Mouse (Mus musculus) right cerebral cortex, postnatal 25 days (tissue): ENCODE measurements around the gene Tshz2.

Source experiments
- DNase-seq: peaks from one replicate; pipeline ENCODE4 v3.0.0; 2022

The Tshz2 gene

DNA sequence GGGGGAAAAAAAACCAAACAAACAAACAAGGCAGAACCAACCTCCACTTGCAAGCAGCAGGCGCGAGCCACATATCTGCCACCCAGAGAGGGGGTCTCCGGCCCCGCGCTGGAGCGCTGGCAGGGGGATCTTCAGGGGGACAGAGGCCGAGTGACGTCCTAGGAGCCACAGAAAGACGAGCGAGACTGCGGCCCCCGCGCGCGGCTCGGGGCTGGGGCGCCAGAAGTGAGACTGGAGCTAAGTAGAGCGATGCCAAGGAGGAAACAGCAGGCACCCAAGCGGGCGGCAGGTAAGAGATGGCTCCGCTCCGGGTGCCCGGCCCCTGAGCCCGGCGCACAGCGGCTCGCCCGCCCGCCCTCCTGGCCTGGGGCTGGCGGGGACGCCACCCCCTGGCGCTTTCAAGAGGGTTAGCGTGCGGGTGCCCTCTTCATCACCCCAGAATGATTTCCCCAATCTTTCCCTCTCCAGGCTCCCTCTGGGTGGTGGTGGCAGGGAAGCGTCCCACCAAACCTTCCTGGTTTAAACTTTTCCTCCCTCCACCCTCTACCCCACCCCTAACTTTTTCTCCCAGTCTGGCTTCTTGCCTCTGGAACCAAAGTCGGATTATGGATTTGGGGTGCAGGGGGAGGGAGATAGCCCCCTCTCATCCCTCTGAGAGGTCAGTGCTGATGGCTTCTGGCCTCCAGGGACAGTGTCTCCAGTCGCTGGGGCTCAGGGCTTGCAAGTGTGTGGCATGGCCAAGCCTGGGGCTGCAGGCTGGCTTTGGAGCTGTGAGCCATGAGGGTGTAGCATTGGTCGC is 877 bp downstream of the Tshz2 start:
- peak; percentile 42 for DNase-seq

DNA sequence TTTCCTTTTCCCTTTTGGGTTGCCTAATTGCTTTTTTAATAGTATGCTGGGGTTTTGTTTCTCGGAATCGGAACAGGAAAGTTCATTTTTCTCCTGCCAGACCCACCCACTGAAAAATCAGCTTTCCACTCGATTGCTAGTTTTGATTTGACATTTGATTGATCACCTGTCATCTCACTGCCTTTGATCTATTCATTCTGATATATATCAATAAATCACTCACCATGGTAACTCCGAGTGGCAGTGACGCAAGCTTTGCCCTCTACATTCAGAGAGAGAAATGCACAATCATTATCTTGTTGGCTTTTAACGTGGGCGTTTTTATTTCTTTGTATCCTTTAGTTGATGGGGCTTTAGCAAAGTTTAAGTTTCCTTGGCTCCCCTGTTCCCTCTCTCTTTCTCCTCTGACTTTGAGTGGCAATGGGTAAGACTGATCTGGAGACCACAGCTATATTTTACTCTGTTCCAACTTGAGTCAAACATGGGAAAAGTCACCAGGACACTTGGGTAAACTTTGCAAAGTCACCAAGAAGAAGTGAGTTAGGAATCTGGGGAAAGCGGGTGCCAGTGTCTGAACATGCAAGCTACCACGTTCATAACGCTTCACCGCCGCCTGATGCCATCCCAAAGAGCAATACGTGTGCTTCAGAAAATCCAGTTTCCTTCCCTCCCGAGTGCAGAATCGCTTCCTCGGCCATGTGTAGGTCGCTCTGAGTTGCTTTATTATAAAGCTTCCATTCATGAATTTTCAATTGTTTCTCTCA is 2.0 kb downstream of the Tshz2 start:
- no peak for DNase-seq

DNA sequence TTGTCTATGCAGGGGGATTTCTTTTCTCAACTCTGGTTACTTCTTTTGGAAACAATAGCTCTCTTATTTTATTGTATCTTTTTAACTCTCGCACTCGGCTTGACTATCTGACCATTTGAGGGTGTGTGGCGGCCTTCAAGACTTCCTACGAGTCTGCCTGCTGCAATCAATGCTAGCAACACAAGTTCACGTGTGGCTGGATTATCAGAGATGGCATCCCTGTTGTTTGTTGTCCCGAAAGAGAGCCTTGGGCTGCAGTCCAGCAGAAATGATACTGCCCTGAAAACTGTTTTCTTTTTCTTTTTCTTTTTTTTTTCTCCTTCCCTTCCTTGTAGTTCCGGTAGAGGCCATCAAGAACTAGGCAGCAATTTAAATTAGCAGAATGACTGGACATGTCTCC is 2.6 kb downstream of the Tshz2 start:
- DNase-seq = no peak

DNA sequence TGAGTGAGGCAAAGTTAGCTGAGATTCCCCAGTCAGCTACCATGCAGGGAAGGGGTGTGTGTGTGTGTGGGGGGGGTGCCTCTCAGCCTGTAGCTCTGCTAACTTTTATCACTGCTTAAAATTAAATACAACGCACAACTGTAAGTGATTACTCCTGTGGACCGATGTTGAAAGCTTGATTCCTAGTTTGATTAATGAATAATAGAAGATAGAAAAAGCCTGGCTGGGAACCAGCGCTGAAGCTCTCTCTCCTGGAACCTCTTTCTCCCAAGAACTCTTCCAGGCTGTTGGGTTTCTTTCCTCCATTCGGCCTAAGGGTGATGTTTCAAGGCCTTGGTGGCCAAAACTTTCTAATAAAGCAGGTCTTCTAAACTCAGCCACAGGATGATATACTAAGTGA is 3.6 kb downstream of the Tshz2 start:
- no peak for DNase-seq

DNA sequence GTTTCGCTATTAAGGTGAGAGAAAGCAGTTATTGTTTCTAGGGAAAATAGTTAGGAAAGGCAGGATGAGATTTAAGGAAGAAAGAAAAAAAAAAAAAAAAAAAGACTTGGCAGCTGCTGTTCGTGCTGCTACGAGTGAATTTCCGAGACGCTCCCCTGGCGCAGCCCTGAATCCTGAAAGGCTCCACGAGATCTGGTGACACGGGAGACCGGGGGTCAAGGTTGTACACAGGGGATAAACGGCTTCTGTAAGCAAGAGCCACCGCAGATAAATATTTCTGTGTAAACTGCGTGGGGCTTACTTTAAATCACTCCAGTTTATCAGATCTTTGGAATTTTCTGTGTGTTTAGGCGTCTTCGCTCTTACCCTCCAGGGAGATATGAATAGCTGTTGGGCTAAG is 8.7 kb downstream of the Tshz2 start:
- no peak for DNase-seq

DNA sequence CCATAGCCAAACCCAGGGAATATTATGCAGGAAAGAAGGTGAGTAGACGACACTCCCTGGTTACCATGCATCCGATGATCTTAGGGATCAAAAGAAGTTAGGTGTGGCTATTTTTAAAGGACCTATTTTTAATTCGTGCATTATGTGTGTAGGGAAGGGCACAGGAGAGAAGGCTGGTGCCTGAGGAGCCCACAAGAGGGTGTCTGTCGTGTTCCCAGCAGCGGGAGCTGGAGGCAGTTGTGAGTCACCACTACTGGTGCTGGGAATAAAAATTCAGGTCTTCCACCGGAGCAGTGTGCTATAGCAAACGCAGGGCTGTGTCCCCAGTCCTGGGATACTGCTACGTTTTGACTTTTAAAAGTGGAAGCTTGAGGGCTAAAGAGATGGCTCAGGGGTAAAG is 9.6 kb downstream of the Tshz2 start:
- no peak for DNase-seq

DNA sequence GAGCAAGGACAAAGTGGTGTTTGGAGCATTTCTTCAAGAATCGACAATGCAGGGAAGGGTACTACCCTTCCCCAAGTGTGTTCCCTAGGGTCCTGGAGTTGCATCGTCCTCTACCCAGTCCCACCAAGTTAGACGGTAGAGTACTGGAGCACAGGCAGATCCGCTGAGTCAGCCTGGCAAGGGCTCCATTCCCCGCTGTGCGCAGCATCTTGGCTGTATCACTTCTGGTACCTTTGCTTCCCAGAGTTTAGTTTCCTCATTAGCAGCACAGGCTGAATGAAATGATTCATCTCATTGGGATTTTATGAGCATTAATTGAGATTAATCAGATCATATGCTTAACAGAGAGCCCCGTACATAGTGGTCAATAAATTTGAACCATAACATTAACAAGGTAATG is 14.3 kb downstream of the Tshz2 start:
- no peak for DNase-seq

DNA sequence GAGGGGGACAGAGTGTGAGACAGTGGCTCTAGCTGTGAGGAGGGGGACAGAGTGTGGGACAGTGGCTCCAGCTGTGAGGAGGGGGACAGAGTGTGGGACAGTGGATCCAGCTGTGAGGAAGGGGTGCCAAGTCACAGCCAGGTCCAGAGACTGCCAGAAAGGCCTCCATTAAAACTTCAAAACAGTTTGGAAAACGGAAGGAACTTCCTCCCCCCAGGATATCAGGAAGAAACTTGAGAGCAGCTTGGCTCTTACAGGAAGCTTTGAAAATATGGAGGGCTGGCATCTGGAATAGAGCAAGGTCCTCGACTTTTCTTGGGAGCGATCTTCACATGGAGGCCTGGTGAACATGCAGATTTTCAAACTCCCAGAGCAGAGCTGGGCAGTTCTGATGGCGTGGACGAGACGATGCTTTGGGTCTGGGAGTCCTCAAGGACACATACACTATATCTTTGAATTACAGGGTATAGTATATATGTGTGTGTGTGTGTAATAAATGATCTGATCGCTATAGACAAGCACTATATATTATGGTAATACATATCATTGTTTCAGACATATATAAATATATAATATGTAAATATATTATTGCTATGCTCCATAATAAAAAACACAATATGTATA is 16.6 kb downstream of the Tshz2 start:
- DNase-seq = no peak

DNA sequence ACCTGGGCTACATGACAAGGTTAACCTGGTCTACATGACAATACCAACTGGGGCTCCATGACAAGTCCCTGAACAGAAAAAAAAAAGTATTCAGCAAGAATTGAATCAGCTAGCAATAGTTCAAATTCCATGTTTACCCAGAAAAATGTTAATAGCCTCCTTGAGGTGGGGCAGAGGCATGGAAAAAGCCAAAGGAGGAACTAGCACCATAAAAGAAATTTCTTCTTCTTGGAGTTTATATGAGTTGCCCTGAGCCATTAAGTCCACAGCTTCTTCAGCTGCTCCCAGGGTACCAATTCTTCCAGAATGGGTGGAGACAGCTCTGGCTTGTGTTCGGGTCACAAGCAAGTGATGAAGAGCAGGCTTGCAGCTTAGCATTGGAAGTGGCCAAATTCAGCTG is 20.5 kb downstream of the Tshz2 start:
- DNase-seq = no peak

DNA sequence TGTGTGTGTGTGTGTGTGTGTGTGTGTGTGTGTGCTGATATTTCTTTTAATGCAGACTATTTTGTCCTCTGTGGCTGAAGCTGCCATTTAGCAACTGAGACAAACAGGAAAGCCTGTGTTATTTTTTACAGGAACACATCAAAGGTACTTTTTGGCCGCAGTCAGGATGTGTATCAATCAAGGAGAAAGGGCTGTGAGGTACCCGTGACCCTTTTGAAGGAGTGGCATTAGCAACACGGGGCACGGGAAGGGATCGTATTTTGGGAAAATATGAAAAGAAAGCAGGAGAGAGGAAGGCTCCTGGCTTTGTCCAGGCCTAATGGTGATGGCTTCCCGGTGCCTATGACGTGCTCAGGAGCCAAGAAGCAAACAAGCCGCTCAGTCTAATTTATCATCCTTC is 31.0 kb downstream of the Tshz2 start:
- no peak for DNase-seq

DNA sequence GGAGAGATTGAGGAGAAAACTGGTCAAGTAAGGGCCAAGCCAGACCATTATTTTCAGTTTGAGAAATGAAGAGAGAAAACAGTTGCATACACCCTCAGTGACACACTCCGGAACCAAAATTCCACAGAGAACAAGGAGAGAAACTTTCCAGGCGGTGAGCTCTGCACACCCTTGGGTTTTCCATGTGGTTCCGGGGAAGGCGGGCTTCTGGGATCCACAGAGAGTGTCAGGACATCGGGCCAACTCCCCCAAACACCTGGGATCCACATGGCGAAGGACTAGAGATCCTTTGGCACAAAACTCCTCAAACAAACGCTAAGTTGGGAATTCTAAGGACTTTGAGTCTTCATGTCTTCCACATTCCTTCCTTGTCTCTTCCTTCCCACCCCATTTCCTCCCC is 38.5 kb downstream of the Tshz2 start:
- no peak for DNase-seq

DNA sequence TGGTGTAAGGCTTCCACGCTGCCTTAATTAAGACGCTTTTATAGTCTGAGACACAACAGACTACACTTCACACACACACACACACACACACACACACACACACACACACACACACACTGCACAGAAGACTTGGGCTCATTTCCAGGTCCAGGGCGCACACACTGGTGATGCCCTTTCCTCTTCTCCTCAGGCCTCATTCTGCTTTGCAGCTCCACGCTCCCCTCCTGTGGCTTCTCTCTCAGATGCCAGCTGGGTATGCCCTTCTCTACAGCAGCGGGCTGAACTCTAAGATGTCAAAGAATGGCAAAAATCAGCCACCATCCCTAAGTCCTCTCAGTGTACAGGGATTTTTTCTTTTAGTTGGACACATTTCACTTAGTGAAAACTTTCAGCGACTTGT is 41.0 kb downstream of the Tshz2 start:
- no peak for DNase-seq

DNA sequence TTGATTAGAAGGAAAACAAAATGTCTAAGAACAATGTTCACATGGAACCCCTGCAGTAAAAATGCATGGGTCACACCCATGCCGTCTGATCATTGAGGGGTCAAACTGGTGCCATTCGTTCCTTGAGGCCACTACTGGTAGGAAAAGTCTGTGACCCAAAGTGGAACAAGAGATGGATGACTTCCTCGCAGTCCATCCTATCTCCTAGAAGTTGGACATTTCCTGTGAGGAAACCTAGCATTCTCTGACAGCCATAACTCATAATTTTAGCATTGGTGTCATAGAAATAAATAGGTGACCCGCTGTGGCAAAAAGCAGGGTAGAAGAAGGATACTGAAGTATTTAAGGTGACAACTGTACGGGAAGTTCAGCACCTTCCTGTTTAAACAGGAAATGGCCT is 41.4 kb downstream of the Tshz2 start:
- DNase-seq = no peak

DNA sequence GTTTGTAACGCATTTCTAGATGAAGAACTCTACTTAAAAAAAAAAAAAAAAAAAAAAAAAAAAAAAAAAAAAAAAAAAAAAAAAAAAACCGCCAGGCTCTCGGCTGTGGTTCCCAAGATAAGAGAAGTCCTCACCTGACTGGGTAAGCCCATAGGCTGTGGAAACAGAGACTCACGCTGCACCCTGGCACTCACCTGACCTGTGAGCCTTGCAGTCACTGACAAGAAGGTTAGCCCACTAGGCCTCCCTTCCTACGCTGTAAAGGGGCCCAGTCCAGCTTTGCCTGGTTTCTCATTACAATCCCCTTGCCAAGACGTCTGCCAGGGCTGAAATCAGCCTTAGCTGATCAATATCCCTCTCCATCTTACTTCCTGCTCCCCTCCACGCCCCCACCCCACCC is 46.5 kb downstream of the Tshz2 start:
- no peak for DNase-seq

DNA sequence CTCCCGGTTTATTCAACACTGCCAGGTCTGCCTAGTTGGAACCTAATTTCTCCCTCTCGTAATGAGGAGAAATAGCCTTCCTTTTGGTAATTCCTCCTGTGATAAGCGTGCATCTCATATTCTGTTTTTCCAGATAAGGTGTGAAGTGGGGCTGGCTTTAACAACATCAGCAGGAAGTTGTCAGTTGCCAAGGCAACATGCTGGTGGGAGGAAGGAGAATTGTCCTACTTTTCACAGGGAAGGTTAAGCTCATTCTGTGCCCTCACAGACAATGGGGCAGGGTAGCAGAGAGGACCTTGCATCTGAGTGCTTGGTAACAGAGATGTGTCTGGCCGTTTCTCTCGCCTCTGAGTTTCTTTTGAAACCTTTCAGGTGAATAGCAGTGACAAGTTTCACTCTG is 47.1 kb downstream of the Tshz2 start:
- DNase-seq = no peak

DNA sequence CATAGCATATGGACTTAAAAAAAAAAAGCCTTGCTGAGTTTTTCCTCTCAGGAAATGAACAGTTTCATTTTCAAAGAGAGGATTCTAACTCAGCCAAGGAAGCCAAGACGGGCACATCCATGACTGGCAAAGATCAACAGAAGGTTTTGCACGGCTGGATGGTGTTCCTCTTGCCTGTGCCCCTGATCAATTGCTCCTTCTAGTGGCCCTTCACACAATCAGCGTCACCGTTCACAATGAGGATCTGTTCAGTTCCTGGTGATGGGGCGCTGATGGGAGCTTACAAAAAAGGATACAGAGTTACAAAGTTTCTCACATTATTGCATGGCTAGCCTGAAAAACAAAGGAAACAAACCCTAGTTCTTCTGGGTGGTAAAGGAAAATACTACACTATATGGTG is 52.4 kb downstream of the Tshz2 start:
- DNase-seq = no peak

DNA sequence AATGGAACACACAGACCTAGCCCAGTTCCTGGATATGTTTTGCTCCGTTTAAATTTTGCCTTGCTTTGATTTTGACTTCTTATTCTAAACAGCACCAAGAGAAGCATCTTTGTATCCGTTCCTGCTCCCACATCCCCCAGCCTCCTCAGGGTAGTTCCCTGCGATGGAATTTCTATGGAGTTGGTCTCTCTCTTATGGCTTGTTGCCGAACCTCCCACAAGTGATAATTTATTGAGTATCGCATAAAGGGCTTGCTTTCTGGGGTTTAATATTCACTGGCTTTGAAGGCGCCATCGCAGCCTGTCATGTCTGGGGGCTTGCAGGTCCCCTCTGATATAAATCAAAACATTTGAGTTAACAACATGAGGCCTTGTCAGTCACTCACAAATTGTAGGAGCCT is 52.9 kb downstream of the Tshz2 start:
- no peak for DNase-seq

DNA sequence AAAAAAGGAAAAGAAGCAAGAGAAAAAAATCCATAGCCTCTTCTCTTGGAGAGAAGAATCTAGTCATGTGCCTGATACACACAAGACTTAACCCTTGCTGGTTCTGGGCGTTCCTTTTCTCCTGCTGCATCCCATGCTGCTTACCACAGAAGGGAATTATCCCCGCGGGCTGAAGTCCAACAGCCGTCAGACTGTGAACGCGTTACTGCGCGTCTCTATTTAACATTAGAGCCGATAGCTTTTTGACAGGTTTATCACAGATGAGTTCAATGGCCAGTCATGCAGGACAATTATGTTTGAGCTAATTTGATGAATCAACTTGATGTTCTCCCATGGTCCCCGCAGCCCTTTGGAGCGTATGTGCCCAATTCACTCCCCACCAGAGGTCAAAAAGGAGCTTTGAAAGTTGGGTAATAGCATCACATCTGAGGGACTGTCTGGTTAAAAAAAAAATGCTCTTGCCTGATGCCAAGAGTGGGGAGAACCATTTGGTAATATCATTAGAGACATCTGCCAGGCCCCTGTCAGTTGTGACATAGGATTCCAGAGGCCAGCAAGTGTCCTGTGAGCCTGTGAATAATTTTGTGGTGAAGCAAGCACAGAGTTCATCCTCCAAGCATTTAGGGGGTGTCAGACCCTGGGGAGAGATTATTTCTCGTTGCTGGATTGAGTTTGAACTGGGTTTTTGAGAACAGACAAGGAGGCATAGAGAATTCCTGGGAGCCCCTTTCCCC is 54.1 kb downstream of the Tshz2 start:
- no peak for DNase-seq

DNA sequence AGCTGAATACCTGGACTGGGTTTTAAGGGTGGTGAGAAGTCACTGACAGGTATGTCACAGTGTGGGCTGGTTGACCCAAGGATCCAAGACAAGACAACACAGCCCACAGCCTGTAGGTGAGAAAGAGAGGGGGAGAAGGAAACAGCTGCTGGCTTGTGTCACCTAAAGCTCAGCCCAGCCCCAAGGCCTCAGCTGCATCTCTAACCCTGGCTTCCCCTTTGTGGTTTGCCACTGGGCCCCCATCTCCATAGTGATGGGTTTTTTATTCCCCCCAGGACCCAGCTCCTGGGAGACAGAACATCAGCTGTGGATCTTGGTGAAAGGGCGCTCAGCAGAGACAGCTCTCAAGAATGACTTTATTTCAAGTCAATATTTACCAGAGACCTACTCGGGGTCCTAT is 57.2 kb downstream of the Tshz2 start:
- no peak for DNase-seq

DNA sequence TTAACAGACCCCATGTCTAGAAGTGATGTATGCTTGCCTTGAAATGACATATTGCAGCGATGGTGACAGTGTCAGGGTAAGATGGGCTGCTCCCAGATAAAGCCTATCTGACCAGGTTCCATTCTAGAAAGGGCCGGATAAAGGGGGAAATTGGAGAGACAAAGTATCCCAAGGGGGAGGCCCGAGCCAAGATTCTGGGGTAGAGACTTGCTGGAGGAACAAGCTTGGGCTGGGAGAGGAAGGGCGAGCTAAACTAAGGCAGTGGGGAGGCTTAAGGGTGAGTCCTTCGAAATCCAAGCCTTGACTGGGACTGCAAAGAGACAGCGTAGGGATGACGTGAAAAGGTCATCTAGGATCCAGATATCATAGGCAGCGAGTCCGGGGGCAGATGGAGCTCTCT is 61.7 kb downstream of the Tshz2 start:
- no peak for DNase-seq

DNA sequence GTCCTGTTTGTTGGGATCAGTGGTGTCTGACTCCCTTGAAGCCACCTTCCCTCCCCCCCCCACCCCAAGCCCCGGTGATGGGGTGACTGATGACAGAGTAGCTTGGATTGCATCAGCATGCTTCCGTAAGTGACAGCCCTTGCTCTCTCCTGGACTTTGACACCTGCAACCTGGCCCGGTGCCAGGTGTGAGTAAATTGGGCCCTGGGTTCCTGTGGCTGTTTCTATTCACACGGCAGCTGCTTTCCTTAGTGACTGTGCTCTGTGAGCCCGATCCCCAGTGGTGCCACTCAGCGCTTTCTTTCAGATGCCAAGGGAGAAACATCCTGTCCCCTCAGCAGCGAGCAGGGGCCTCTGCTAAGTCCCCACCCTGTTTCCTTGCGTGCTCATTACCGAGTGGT is 62.2 kb downstream of the Tshz2 start:
- no peak for DNase-seq

DNA sequence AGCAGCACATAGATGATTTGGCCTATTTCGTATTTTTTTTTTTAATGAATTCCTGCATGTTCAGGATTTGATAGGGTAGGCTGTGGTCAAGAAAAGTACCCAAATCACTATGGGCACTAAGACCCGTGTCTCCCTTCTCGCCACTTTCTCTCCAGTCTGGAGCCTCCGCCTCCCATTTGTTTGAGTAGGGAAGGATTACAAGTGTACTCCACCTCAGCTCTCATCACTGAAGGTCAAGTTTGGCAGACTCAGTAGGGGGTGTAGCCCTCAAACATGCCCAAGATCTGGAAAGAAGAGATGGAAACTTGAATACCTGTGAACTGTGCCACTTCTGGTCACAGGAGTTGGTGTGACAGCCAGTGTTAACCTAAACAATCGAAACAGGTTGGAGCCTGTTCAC is 66.3 kb downstream of the Tshz2 start:
- DNase-seq = no peak

DNA sequence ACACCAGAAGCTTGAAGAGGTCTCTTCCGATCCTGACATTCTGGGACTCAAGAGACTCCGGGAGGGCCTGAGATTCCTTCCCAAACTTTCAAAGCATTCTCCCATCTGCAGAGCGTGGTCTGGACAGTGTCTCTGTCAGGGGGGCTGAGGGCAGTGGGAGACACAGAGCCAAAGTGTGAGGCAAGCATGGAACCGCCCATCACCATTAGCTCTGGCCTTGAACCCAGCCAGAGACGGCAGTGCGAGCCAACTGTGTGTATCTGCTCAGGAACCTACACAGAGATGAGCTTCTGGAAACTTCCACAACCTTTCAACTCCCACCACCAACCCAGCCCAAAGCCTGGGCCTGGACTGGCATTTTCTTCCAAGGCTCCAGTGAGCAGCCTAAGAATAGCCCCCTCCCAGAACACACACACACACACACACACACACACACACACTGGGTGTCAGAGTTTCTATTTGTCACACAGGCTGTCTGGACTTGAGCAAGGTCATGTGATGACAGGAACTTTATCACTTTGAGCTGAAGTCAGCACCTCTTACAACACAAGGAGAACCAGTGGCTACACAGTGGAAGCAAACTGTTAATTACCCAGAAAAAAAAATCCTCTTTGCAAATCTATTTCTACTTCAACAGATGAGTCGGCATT is 67.2 kb downstream of the Tshz2 start:
- DNase-seq = no peak
